Mouse (Mus musculus) bone marrow macrophage, adult 2 months (primary cell): ENCODE data around the gene Dok3.

Source experiments
- CTCF ChIP-seq: IDR thresholded peaks from 2 replicates; pipeline ENCODE4 v1.5.1; 2012; ENCODE audit warnings: low read depth, mild to moderate bottlenecking, low read length, moderate library complexity
- POLR2A ChIP-seq: IDR thresholded peaks from 2 replicates; pipeline ENCODE4 v1.6.1; 2012; ENCODE audit warnings: mild to moderate bottlenecking, low read depth, low read length, borderline replicate concordance

- TF ChIP-seq POLR2A = no peak
- TF ChIP-seq CTCF = no peak
Measured at GRCm38 (mm10) chr13:55522730-55523129, 6.4 kb downstream of the Dok3 start.
